Mouse (Mus musculus): ENCODE results near the gene Rab24. TPM values are rescaled to one million over a fixed set of nuclear protein-coding genes. Genes with fewer than 3 reads are reported as not detected.

Rab24 gene
- polyA plus RNA-seq, 1 experiment from 2014 or later = 89.9 TPM

DNA sequence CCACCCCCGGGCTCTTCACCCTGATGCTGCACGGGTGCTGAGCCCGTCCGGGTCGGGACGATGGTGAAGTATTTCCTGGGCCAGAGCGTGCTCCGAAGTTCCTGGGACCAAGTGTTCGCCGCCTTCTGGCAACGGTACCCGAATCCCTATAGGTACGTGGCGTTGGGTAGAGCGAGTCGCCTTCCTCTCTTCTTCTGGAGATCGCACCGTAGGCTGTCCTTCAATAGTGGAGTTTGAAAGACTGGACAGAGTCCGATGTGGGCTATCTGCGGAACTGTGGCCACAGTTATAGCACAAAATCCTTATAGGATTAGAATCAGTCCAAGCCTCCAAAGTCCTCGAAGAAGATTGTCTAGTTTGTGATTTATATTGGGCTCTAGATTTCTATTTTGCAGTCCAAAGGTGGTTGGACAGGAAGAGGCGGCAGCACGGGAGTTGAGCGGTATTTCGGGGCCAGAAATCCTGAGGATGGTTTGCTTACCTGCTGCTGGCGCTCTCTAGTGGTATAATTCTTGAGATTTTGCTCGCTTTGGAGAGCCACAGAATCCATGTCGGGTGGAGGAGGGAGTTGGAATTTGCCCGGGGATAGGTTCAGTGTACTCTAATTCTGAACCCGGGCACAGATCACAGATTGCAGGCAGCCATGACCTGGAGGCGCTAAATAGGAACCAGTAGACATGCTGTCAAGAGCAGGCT, 532 bp upstream of the Rab24 start:
- H3K4me2 ChIP-seq (replicated peaks; ENCODE audit: low read depth, low read length) = peak overlapping the region; percentile 95
- H3K9ac ChIP-seq (replicated peaks; ENCODE audit: low read depth, low read length) = peak overlapping the region; percentile 93
- under 1% methylated on average over 31 of the region's 31 CpGs for WGBS
- peak overlapping the region; percentile 98 for H3K4me3 ChIP-seq (ENCODE audit: low read depth, low read length)
- no peak; the same call in 1 of the 2 replicates for ATAC-seq (ENCODE audit: insufficient number of reproducible peaks, insufficient read depth, low FRiP score, low read depth)
- H3K27me3 ChIP-seq (ENCODE audit: control insufficient read depth, insufficient read depth, low read length) = no peaks in the 10 kb centered on the region
- peaks cover 25% of the 10 kb centered on the region for H3K4me1 ChIP-seq (ENCODE audit: control insufficient read depth, insufficient read depth, low read length)
- H3K36me3 ChIP-seq (ENCODE audit: control insufficient read depth, insufficient read depth, low read length) = peaks cover 48% of the 10 kb centered on the region
- peak overlapping the region; percentile 90 for H3K27ac ChIP-seq (ENCODE audit: low read length)
- H3K9me3 ChIP-seq (ENCODE audit: control insufficient read depth, low read depth, low read length) = no peaks in the 10 kb centered on the region

DNA sequence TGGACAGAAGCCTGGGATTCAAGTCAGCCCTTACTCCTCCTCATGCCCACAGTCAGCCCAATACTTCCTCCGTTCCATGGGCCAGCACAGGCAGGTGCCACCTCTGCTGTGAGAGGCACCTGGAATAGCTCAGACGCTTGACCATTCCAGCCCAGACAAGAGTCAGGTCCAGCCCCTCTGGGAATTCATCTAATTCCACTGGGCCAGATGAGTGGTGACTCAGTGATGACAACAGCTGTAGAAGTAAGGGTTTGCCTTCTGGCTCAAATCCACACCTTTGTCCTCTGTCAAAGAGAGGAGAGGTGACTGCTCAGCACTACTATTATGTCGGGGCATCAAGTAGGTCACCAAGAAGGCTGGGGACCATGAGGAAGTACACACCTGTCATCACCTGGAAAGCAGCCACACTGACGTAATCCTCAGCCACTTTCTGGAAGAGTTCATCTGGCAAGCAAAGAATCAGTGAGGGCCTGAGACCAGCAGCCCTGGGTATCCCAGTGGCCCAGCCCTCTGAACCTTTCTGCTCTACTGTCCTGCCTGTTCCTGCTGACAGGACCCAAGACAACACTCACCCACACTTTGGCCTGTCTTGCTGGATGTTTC, 1.7 kb downstream of the Rab24 start, which contains the start of gene Prelid1:
Prelid1 (plus strand) TSS at position 570 of the 603 bp plus-strand sequence.
- Histone ChIP-seq H3K27ac (ENCODE audit: low read length) (peak within 1 kb of the TSS; percentile 90; the same call in 1 of the 2 replicates), H3K27me3 (ENCODE audit: control insufficient read depth, insufficient read depth, low read length) (no peaks in the 10 kb centered on the region), H3K4me3 (ENCODE audit: low read depth, low read length) (peak within 1 kb of the TSS; percentile 98), H3K36me3 (ENCODE audit: control insufficient read depth, insufficient read depth, low read length) (peaks cover 46% of the 10 kb centered on the region), H3K4me2 (replicated peaks; ENCODE audit: low read depth, low read length) (peak within 1 kb of the TSS; percentile 95), H3K4me1 (ENCODE audit: control insufficient read depth, insufficient read depth, low read length) (peaks cover 20% of the 10 kb centered on the region), H3K9ac (replicated peaks; ENCODE audit: low read depth, low read length) (peak within 1 kb of the TSS; percentile 93), H3K9me3 (ENCODE audit: control insufficient read depth, low read depth, low read length) (no peaks in the 10 kb centered on the region)
- 81% methylated on average over 4 of the region's 4 CpGs for WGBS
- ATAC-seq (ENCODE audit: insufficient number of reproducible peaks, insufficient read depth, low FRiP score, low read depth) = no peak

DNA sequence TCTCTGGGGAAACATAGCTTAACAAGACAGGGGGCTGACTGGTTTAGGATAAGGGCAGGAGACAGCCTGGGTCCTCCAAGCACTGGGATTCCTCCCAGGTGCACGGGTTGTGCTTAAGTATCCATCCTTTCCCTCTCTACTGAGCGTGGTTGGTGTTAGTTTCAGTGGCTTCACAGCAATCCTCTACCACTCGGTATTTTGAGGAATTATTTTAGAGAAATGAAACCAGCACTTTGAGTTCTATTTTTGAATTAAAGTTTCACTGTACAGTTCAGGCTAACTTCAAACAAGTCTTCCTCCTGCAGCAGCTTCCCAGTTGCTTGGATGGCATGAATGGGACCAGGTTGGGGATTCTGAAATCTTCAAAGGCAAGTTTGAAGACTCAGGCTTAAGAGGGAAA, 3.4 kb downstream of the Rab24 start:
- no peak overlapping the region for H3K4me2 ChIP-seq (replicated peaks; ENCODE audit: low read depth, low read length)
- no peaks in the 10 kb centered on the region for H3K9me3 ChIP-seq (ENCODE audit: control insufficient read depth, low read depth, low read length)
- peaks cover 49% of the 10 kb centered on the region for H3K36me3 ChIP-seq (ENCODE audit: control insufficient read depth, insufficient read depth, low read length)
- no peak overlapping the region for H3K4me3 ChIP-seq (ENCODE audit: low read depth, low read length)
- H3K9ac ChIP-seq (replicated peaks; ENCODE audit: low read depth, low read length) = no peak overlapping the region
- no peaks in the 10 kb centered on the region for H3K27me3 ChIP-seq (ENCODE audit: control insufficient read depth, insufficient read depth, low read length)
- no peak for ATAC-seq (ENCODE audit: insufficient number of reproducible peaks, insufficient read depth, low FRiP score, low read depth)
- no peak overlapping the region for H3K27ac ChIP-seq (ENCODE audit: low read length)
- WGBS = 78% methylated on average over 3 of the region's 3 CpGs
- H3K4me1 ChIP-seq (ENCODE audit: control insufficient read depth, insufficient read depth, low read length) = peaks cover 13% of the 10 kb centered on the region

DNA sequence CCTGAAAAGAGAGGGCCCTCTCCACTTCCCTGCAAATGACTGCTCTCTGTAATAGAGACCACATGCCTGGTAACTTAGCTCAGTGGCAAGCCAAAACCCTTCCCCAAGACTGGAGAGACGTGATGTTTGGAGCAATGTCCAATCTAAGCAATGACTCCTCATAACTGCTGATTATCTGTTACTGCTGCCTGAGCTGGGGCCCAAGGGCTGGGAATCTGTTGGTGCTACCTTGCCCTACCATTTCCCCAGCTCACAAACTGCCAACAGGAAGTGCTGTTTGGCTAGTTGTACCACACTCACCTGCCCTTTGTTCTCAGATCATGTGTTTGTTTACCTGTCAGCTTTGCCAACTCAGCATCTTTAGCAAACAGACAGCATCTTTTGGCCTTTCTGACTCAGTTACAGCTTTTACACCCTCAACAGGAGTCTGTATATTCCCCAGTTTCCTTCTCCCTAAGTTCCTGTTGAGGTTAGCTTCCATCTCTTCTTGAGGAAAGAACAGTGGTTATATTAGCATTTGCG, 6.8 kb downstream of the Rab24 start:
- no peak for ATAC-seq (ENCODE audit: insufficient number of reproducible peaks, insufficient read depth, low FRiP score, low read depth)
- H3K4me1 ChIP-seq (ENCODE audit: control insufficient read depth, insufficient read depth, low read length) = no peaks in the 10 kb centered on the region
- H3K4me2 ChIP-seq (replicated peaks; ENCODE audit: low read depth, low read length) = no peak overlapping the region
- no peaks in the 10 kb centered on the region for H3K27me3 ChIP-seq (ENCODE audit: control insufficient read depth, insufficient read depth, low read length)
- no peaks in the 10 kb centered on the region for H3K9me3 ChIP-seq (ENCODE audit: control insufficient read depth, low read depth, low read length)
- 88% methylated on average over 2 of the region's 2 CpGs for WGBS
- H3K4me3 ChIP-seq (ENCODE audit: low read depth, low read length) = no peak overlapping the region
- H3K9ac ChIP-seq (replicated peaks; ENCODE audit: low read depth, low read length) = no peak overlapping the region
- H3K27ac ChIP-seq (ENCODE audit: low read length) = no peak overlapping the region
- H3K36me3 ChIP-seq (ENCODE audit: control insufficient read depth, insufficient read depth, low read length) = peaks cover 73% of the 10 kb centered on the region

DNA sequence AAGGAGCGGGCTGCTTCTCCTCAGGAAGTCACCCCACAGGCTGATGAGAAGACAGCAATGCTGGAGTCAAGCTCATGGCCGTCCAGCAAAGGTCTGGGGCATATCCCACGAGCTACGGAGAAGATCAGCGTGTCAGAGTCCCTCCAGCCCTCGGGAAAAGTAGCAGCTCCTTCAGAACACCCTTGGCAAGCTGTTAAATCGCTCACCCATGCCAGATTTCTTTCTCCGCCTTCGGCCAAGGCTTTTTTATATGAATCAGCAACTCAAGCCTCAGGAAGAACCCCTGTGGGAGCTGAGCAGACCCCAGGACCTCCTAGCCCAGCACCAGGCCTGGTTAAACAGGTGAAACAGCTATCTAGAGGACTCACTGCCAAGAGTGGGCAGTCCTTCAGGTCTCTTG, 8.7 kb downstream of the Rab24 start:
- H3K36me3 ChIP-seq (ENCODE audit: control insufficient read depth, insufficient read depth, low read length) = peaks cover 73% of the 10 kb centered on the region
- no peaks in the 10 kb centered on the region for H3K9me3 ChIP-seq (ENCODE audit: control insufficient read depth, low read depth, low read length)
- WGBS = 90% methylated on average over 9 of the region's 9 CpGs
- no peak overlapping the region for H3K27ac ChIP-seq (ENCODE audit: low read length)
- H3K4me1 ChIP-seq (ENCODE audit: control insufficient read depth, insufficient read depth, low read length) = no peaks in the 10 kb centered on the region
- H3K4me2 ChIP-seq (replicated peaks; ENCODE audit: low read depth, low read length) = no peak overlapping the region
- H3K4me3 ChIP-seq (ENCODE audit: low read depth, low read length) = no peak overlapping the region
- no peak for ATAC-seq (ENCODE audit: insufficient number of reproducible peaks, insufficient read depth, low FRiP score, low read depth)
- H3K9ac ChIP-seq (replicated peaks; ENCODE audit: low read depth, low read length) = no peak overlapping the region
- no peaks in the 10 kb centered on the region for H3K27me3 ChIP-seq (ENCODE audit: control insufficient read depth, insufficient read depth, low read length)

DNA sequence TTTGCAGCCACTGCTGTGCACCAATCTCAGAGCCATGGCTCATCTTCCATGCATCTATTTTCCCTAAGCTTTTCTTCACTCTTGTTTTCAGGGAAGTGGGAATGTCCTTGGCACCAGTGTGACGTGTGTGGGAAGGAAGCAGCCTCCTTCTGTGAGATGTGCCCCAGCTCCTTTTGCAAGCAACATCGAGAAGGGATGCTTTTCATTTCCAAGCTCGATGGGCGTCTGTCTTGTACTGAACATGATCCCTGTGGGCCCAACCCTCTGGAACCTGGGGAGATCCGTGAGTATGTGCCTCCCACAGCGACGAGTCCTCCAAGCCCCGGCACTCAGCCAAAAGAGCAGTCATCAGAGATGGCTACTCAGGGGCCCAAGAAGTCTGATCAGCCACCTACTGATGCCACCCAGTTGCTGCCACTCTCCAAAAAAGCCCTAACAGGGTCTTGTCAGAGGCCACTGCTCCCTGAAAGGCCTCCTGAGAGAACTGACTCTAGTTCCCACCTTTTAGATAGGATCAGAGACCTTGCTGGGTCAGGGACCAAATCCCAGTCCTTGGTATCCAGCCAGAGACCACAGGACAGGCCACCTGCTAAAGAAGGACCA, 9.6 kb downstream of the Rab24 start:
- ATAC-seq (ENCODE audit: insufficient number of reproducible peaks, insufficient read depth, low FRiP score, low read depth) = no peak
- Histone ChIP-seq H3K4me1 (ENCODE audit: control insufficient read depth, insufficient read depth, low read length) (no peaks in the 10 kb centered on the region), H3K4me2 (replicated peaks; ENCODE audit: low read depth, low read length) (no peak overlapping the region), H3K4me3 (ENCODE audit: low read depth, low read length) (no peak overlapping the region), H3K9ac (replicated peaks; ENCODE audit: low read depth, low read length) (no peak overlapping the region), H3K36me3 (ENCODE audit: control insufficient read depth, insufficient read depth, low read length) (peaks cover 77% of the 10 kb centered on the region), H3K27me3 (ENCODE audit: control insufficient read depth, insufficient read depth, low read length) (no peaks in the 10 kb centered on the region), H3K27ac (ENCODE audit: low read length) (no peak overlapping the region), H3K9me3 (ENCODE audit: control insufficient read depth, low read depth, low read length) (no peaks in the 10 kb centered on the region)
- 94% methylated on average over 8 of the region's 8 CpGs for WGBS

DNA sequence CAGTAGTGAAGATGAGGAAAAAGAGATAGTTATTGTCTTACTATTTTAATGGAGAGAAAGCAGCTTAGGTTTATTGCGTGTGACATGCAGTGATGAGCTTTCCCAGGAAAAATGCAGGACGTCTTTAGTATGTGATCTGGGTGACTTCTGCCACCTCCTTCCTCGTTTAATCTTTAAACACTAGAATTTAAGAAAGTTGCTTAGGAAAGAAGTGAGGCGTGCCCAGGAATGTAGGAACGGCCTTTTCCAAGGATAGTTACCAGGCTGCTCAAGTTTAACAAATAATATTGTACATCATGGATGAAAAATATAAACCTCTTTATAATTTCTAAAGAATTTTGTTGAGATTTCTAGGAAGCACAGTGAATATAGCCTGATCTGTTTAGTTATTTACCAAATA, 20.8 kb downstream of the Rab24 start:
- Histone ChIP-seq H3K4me1 (ENCODE audit: control insufficient read depth, insufficient read depth, low read length) (no peaks in the 10 kb centered on the region), H3K4me3 (ENCODE audit: low read depth, low read length) (no peak overlapping the region), H3K9ac (replicated peaks; ENCODE audit: low read depth, low read length) (no peak overlapping the region), H3K27me3 (ENCODE audit: control insufficient read depth, insufficient read depth, low read length) (no peaks in the 10 kb centered on the region), H3K27ac (ENCODE audit: low read length) (no peak overlapping the region), H3K4me2 (replicated peaks; ENCODE audit: low read depth, low read length) (no peak overlapping the region), H3K9me3 (ENCODE audit: control insufficient read depth, low read depth, low read length) (no peaks in the 10 kb centered on the region), H3K36me3 (ENCODE audit: control insufficient read depth, insufficient read depth, low read length) (peaks cover 73% of the 10 kb centered on the region)
- no peak for ATAC-seq (ENCODE audit: insufficient number of reproducible peaks, insufficient read depth, low FRiP score, low read depth)
- WGBS = 89% methylated on average over 5 of the region's 5 CpGs

DNA sequence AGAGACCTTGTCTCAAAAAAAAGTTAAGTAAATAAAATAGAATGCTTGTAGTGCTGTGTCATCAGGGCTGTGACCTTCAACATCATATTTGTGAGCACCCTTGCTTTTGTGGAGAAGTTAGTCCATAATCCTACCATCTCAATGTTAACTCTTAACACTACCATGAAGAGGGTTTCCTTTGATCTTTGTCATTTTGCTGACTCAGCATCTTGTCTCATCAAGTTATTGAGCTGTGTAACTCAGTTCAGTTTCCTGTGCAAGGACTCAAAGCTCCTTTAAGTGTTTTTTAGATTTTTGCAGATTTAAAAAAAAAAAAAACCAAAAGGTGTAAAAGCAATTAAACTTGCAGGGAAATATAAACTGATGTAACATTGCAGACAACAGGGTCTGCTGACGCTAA, 25.0 kb downstream of the Rab24 start:
- peaks cover 73% of the 10 kb centered on the region for H3K36me3 ChIP-seq (ENCODE audit: control insufficient read depth, insufficient read depth, low read length)
- WGBS = 96% methylated on average over 1 of the region's 1 CpGs
- no peak overlapping the region for H3K4me2 ChIP-seq (replicated peaks; ENCODE audit: low read depth, low read length)
- no peaks in the 10 kb centered on the region for H3K27me3 ChIP-seq (ENCODE audit: control insufficient read depth, insufficient read depth, low read length)
- H3K4me3 ChIP-seq (ENCODE audit: low read depth, low read length) = no peak overlapping the region
- H3K9ac ChIP-seq (replicated peaks; ENCODE audit: low read depth, low read length) = no peak overlapping the region
- no peak overlapping the region for H3K27ac ChIP-seq (ENCODE audit: low read length)
- H3K9me3 ChIP-seq (ENCODE audit: control insufficient read depth, low read depth, low read length) = no peaks in the 10 kb centered on the region
- no peaks in the 10 kb centered on the region for H3K4me1 ChIP-seq (ENCODE audit: control insufficient read depth, insufficient read depth, low read length)
- no peak for ATAC-seq (ENCODE audit: insufficient number of reproducible peaks, insufficient read depth, low FRiP score, low read depth)

All from stomach, embryonic 14.5 days (tissue).